Mouse (Mus musculus): ENCODE results near the gene 0610040J01Rik. TPM values are rescaled to one million over a fixed set of nuclear protein-coding genes. Genes with fewer than 3 reads are reported as not detected.

0610040J01Rik gene
- total and polyA plus RNA-seq, 3 experiments: not detected

DNA sequence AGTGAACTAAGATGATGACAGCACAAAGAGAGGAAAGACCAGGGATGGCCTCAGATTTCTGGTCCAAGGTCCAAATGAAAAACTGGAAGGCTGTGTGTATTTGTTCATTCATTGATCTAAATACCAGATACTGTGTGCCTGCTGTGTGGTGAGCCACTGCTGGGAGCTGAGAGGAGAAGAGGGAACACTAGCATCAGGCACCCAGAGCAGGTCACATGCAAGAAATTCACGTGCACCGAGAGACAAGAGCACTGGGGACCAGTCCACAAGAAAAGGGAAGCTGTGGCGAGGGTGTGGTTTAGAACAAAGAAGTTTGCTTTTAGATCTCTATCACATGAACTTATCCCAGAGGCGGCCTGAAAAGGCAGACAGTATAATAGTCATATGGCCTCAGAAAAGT, 126.4 kb downstream of the 0610040J01Rik start (continued):
- TF ChIP-seq USF1 (IDR thresholded peaks at IDR 0.05; ENCODE audit: low read depth, low read length) (peak; percentile 84), TAL1 (IDR thresholded peaks at IDR 0.05; ENCODE audit: low read length) (no peak), GATA1 (IDR thresholded peaks at IDR 0.05; ENCODE audit: low read depth, low read length) (peak; percentile 52; the same call in 1 of the 2 replicates), TCF12 (IDR thresholded peaks at IDR 0.05; ENCODE audit: low read depth, low read length) (peak; percentile 28; the same call in 1 of the 2 replicates), RCOR1 (IDR thresholded peaks at IDR 0.05; ENCODE audit: low read depth, low read length) (peak; percentile 66), TBP (IDR thresholded peaks at IDR 0.05; ENCODE audit: low read depth, low read length) (no peak), ELF1 (IDR thresholded peaks at IDR 0.05; ENCODE audit: low read depth, low read length) (no peak), NELFE (IDR thresholded peaks at IDR 0.05; ENCODE audit: low read depth, low read length) (no peak), MXI1 (IDR thresholded peaks at IDR 0.05; ENCODE audit: low read depth, low read length) (peak; percentile 89), JUND (IDR thresholded peaks at IDR 0.05; ENCODE audit: low read depth, low read length) (no peak), POLR2AphosphoS2 (IDR thresholded peaks at IDR 0.05; ENCODE audit: low read length) (no peak), MAX (IDR thresholded peaks at IDR 0.05; ENCODE audit: low read length) (peak; percentile 80), CHD2 (IDR thresholded peaks at IDR 0.05; ENCODE audit: low read length) (no peak), MAFK (IDR thresholded peaks at IDR 0.05; ENCODE audit: borderline replicate concordance, low read depth, low read length) (no peak), HCFC1 (IDR thresholded peaks at IDR 0.05; ENCODE audit: low read depth, low read length) (no peak), SIN3A (IDR thresholded peaks at IDR 0.05; ENCODE audit: low read length) (peak; percentile 47; the same call in 1 of the 2 replicates), USF2 (IDR thresholded peaks at IDR 0.05; ENCODE audit: borderline replicate concordance in 1 of 2, insufficient read depth in 1 of 2, low read depth in 1 of 2, low read length in 2 of 2) (0 out of 4 replicates have a peak, but pooled peaks of 1 of the 2 experiments have one; percentile 21), POLR2A (IDR thresholded peaks at IDR 0.05; ENCODE audit: control insufficient read depth in 1 of 2, insufficient read depth in 1 of 2, low read depth in 1 of 2, low read length in 2 of 2, poor library complexity in 1 of 2) (no peak), ZNF384 (IDR thresholded peaks at IDR 0.05; ENCODE audit: low read depth, low read length) (no peak), BHLHE40 (IDR thresholded peaks at IDR 0.05; ENCODE audit: borderline replicate concordance, low read depth, low read length) (peak; percentile 99), CHD1 (IDR thresholded peaks at IDR 0.05; ENCODE audit: low read depth, low read length) (no peak), SMC3 (IDR thresholded peaks at IDR 0.05; ENCODE audit: low read depth, low read length) (no peak), MYB (IDR thresholded peaks at IDR 0.05; ENCODE audit: low read depth, low read length) (no peak), CTCF (IDR thresholded peaks at IDR 0.05 in 2 of 3, conservative IDR thresholded peaks at IDR 0.05 in 1 of 3; ENCODE audit: control insufficient read depth in 1 of 3, insufficient read depth in 1 of 3, low read depth in 2 of 3, low read length in 3 of 3, poor library complexity in 1 of 3, severe bottlenecking in 1 of 3) (no peak), UBTF (IDR thresholded peaks at IDR 0.05; ENCODE audit: borderline replicate concordance, insufficient read depth, low read depth, low read length) (no peak)

DNA sequence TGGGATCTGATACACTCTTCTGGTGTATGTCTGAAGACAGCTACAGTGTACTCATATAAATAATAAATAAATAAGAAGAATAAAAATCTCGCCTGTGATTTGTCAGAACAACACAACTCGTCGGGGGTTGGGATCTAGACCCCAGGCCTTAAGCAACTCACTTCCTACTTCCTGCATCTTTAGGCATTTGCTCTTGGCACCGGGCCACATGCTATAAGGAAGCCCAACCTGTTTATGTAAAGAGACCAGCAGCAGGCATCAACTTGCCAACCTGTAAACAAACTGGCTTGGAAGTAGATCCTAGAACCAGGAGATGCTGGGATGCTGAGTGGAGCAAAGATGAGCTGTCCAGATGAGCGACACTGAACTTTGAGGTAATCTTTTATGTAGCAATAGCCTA, 129.7 kb downstream of the 0610040J01Rik start:
- peak; percentile 60 for DNase-seq (ENCODE audit: low read depth, low spot score)
- H3K27ac ChIP-seq (ENCODE audit: control insufficient read depth, low read depth, low read length): no peak overlapping the region
- no peak overlapping the region for H3K4me3 ChIP-seq (ENCODE audit: control insufficient read depth in 1 of 2, insufficient read depth in 1 of 2, low read depth in 2 of 2, low read length in 2 of 2)
- H3K79me2 ChIP-seq (ENCODE audit: control insufficient read depth, insufficient read depth, low read length, poor library complexity): no peaks in the 10 kb centered on the region
- peaks cover 0 to 17% of the 10 kb centered on the region in 2 experiments; a peak in 3 of 4 replicates for H3K36me3 ChIP-seq (ENCODE audit: control insufficient read depth in 1 of 2, insufficient read depth in 2 of 2, low read length in 2 of 2)
- no peak overlapping the region for H3K9ac ChIP-seq (ENCODE audit: control insufficient read depth, low read depth, low read length, poor library complexity, severe bottlenecking)
- H3K4me1 ChIP-seq (ENCODE audit: control insufficient read depth in 1 of 2, insufficient read depth in 2 of 2, low read length in 2 of 2): peaks cover 6 to 17% of the 10 kb centered on the region in 2 experiments
- no peak for TF ChIP-seq USF1 (IDR thresholded peaks at IDR 0.05; ENCODE audit: low read depth, low read length)
- TF ChIP-seq ELF1 (IDR thresholded peaks at IDR 0.05; ENCODE audit: low read depth, low read length): peak; percentile 49; the same call in 1 of the 2 replicates
- 0 out of 2 replicates have a peak, but pooled peaks have one; percentile 22 for TF ChIP-seq SIN3A (IDR thresholded peaks at IDR 0.05; ENCODE audit: low read length)
- H3K27me3 ChIP-seq (ENCODE audit: control insufficient read depth in 1 of 2, insufficient read depth in 2 of 2, low read length in 2 of 2): no peaks in the 10 kb centered on the region
- H3K9me3 ChIP-seq (replicated peaks; ENCODE audit: insufficient read depth, low read length): no peaks in the 10 kb centered on the region

Data from MEL (cell line).